Mouse (Mus musculus) yolk sac, embryonic 10.5 days (tissue): ENCODE data around the gene Fam219a.

ENCODE experiments used
- DNase-seq: peaks from one replicate; pipeline ENCODE4 v3.0.0-alpha.2; 2017; ENCODE audit warnings: low spot score

Fam219a gene

GRCm38 (mm10) chr4:41553116-41553515 lies 16.2 kb downstream of the Fam219a start:
- DNase-seq = no peak

- peak; percentile 62 for DNase-seq
These were observed 16.8 kb downstream of the Fam219a start for GRCm38 (mm10) chr4:41552529-41552928.

- DNase-seq = no peak
These were observed 22.3 kb downstream of the Fam219a start for GRCm38 (mm10) chr4:41547086-41547485.

- DNase-seq = peak; percentile 51
These were observed 23.4 kb downstream of the Fam219a start for GRCm38 (mm10) chr4:41545985-41546384.

- DNase-seq = no peak
These were observed 27.2 kb downstream of the Fam219a start for GRCm38 (mm10) chr4:41542136-41542535.

GRCm38 (mm10) chr4:41534866-41535265 lies 34.5 kb downstream of the Fam219a start:
- no peak for DNase-seq

- no peak for DNase-seq
These were observed 36.9 kb downstream of the Fam219a start for GRCm38 (mm10) chr4:41532420-41532819.

- DNase-seq = no peak
These were observed 41.3 kb downstream of the Fam219a start for GRCm38 (mm10) chr4:41527996-41528395.

GRCm38 (mm10) chr4:41527076-41527475 lies 42.3 kb downstream of the Fam219a start:
- no peak for DNase-seq

GRCm38 (mm10) chr4:41526553-41526952 lies 42.8 kb downstream of the Fam219a start:
- no peak for DNase-seq

- peak; percentile 76 for DNase-seq
These were observed 44.5 kb downstream of the Fam219a start for GRCm38 (mm10) chr4:41524829-41525228.

- no peak for DNase-seq
These were observed 45.5 kb downstream of the Fam219a start for GRCm38 (mm10) chr4:41523839-41524238.

GRCm38 (mm10) chr4:41522788-41523187 lies 46.5 kb downstream of the Fam219a start:
- DNase-seq = no peak

GRCm38 (mm10) chr4:41522136-41522535 lies 47.2 kb downstream of the Fam219a start:
- no peak for DNase-seq

- no peak for DNase-seq
These were observed 48.7 kb downstream of the Fam219a start for GRCm38 (mm10) chr4:41520641-41521040.

- no peak for DNase-seq
These were observed 50.1 kb downstream of the Fam219a start for GRCm38 (mm10) chr4:41519195-41519594.

- DNase-seq = no peak
These were observed 51.0 kb downstream of the Fam219a start for GRCm38 (mm10) chr4:41518349-41518748.

GRCm38 (mm10) chr4:41517233-41517632 lies 52.1 kb downstream of the Fam219a start, which contains the start of gene 1110017D15Rik:
Gene 1110017D15Rik, minus strand, starts transcription at chr4:41517333.
- DNase-seq = no peak

GRCm38 (mm10) chr4:41513714-41514113 lies 55.6 kb downstream of the Fam219a start:
- no peak for DNase-seq

- no peak for DNase-seq
These were observed 56.0 kb downstream of the Fam219a start for GRCm38 (mm10) chr4:41513309-41513708.

GRCm38 (mm10) chr4:41507998-41508397 lies 61.3 kb downstream of the Fam219a start:
- no peak for DNase-seq

- DNase-seq = no peak
These were observed 61.9 kb downstream of the Fam219a start for GRCm38 (mm10) chr4:41507326-41507924.

GRCm38 (mm10) chr4:41506906-41507305 lies 62.4 kb downstream of the Fam219a start:
- DNase-seq = peak; percentile 86

- peak; percentile 70 for DNase-seq
These were observed 63.2 kb downstream of the Fam219a start for GRCm38 (mm10) chr4:41506156-41506555.
